27 mouse cellular contexts compared by ENCODE assay signal in the genomic region with DNA sequence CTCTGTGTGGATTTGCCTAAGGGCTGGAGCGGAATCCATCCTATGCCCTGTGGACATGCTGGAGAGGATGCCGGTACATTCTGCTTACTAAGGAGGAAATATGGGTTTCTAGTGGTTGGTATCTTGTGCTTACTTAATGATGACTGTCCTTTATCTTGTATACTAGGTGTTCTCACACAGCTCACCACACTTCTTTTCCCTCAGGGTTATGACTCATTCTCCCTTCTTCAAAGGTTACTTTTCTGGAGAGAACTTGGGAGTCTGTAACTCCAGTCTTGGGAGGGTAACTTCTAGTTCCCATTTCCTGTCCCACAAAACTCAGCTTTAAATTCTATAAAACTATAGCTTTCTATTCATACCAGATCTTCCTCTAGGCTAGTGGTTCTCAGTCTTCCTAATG.
"Had no signal": no experiment of that assay in that cellular context is flagged by ENCODE, and none has a peak within 500 bp of the region (broad histone marks: within the 10 kb centered on the region; RNA-seq: fewer than 3 reads in every experiment).

No protein-coding gene starts in this region.

- H3K27me3 ChIP-seq: heart, embryonic 12.5 days; hindbrain, embryonic 12.5 days; intestine, embryonic 15.5 days; limb, embryonic 12.5 days; liver, embryonic 13.5 days; liver, embryonic 15.5 days had no signal

- H3K4me3 ChIP-seq: gastrocnemius, adult 2 months; heart, embryonic 10.5 days; heart, embryonic 12.5 days; hindbrain, embryonic 10.5 days; hindbrain, embryonic 12.5 days; intestine, embryonic 15.5 days; left cerebral cortex, adult 2 months; limb, embryonic 10.5 days; limb, embryonic 12.5 days; liver, embryonic 13.5 days; liver, embryonic 15.5 days had no signal

- ATAC-seq: hindbrain, embryonic 16.5 days; inflammation-experienced regulatory T-cells, adult 6 months; intestine, embryonic 15.5 days; intestine, postnatal 0 days had no signal

- DNase-seq: gastrocnemius, adult 2 months; gastrocnemius, postnatal 10 days; gastrocnemius, postnatal 25 days; heart, adult 18-20 months; heart, postnatal 10 days; heart, postnatal 4 days; kidney, adult 18-20 months; kidney, adult 8-10 months; kidney, postnatal 10 days; kidney, postnatal 25 days; kidney, postnatal 4 days; layer of hippocampus, adult 9-11 months; liver; liver, embryonic 13.5 days had no signal

- H3K27ac ChIP-seq: gastrocnemius, adult 2 months; heart, embryonic 10.5 days; hindbrain, embryonic 10.5 days; hindbrain, embryonic 12.5 days; hindbrain, embryonic 14.5 days; intestine, embryonic 15.5 days; left cerebral cortex, adult 2 months; limb, embryonic 10.5 days; limb, embryonic 12.5 days; liver, embryonic 13.5 days; liver, embryonic 15.5 days had no signal
